Mouse (Mus musculus) heart, embryonic 11.5 days (tissue): Measurements from ENCODE around the gene Edem3. TPM values are rescaled to one million over a fixed set of nuclear protein-coding genes. Genes with fewer than 3 reads are reported as not detected.

Source experiments
- ATAC-seq: fragments of 200-750 bp; cut with Nextera tagmentation; replicated peaks from 2 replicates; pipeline ENCODE4 v1.8.0; 2017; ENCODE audit warnings: moderate library complexity; ENCODE audit not compliant: insufficient number of reproducible peaks, low FRiP score, low TSS enrichment
- H3K27ac ChIP-seq: fragments of 300-500 bp; sonication (generic); 2 replicates; pipeline ENCODE4 v1.5.1; 2014; ENCODE audit warnings: mild to moderate bottlenecking, low read depth, low read length
- H3K27me3 ChIP-seq: fragments of 300-500 bp; sonication (generic); 2 replicates; pipeline ENCODE4 v1.6.1; 2014; ENCODE audit warnings: mild to moderate bottlenecking, low read length, mixed read lengths; ENCODE audit not compliant: control insufficient read depth, insufficient read depth
- H3K36me3 ChIP-seq: fragments of 300-500 bp; sonication (generic); 2 replicates; pipeline ENCODE4 v1.6.1; 2014; ENCODE audit warnings: mild to moderate bottlenecking, low read length, moderate library complexity, mixed read lengths; ENCODE audit not compliant: control insufficient read depth, insufficient read depth
- H3K4me1 ChIP-seq: fragments of 300-500 bp; sonication (generic); 2 replicates; pipeline ENCODE4 v1.6.1; 2014; ENCODE audit warnings: low read length; ENCODE audit not compliant: control insufficient read depth, insufficient read depth
- H3K4me2 ChIP-seq: fragments of 300-500 bp; sonication (generic); 2 replicates; pipeline ENCODE4 v1.6.1; 2014; ENCODE audit warnings: mild to moderate bottlenecking, moderate library complexity
- H3K4me3 ChIP-seq: fragments of 300-500 bp; sonication (generic); 2 replicates; pipeline ENCODE4 v1.5.1; 2014; ENCODE audit warnings: low read depth, low read length
- H3K9ac ChIP-seq: fragments of 300-500 bp; sonication (generic); 2 replicates; pipeline ENCODE4 v1.6.1; 2014; ENCODE audit warnings: mild to moderate bottlenecking, low read depth, low read length, moderate library complexity
- H3K9me3 ChIP-seq: fragments of 300-500 bp; sonication (generic); replicated peaks from 2 replicates; pipeline ENCODE4 v1.6.1; 2016; ENCODE audit warnings: low read length; ENCODE audit not compliant: control insufficient read depth
- WGBS: fragments of 180-500 bp; shearing (Covaris S2); extraction: QIAGEN DNeasy Blood & Tissue Kit; methylation state at CpG from one replicate; pipeline ENCODE4 v1.1.7; 2014; ENCODE audit not compliant: insufficient replicate concordance; 5-methylcytosine and 5-hydroxymethylcytosine counted together
- polyA plus RNA-seq: library from polyadenylated mRNA; unstranded; fragments of >200 nt; fragmentation: Nextera tagmentation; extraction: Ambion mirVana; gene quantifications from 2 replicates; pipeline ENCODE4 v1.2.1, GENCODE M21; 2014

The Edem3 gene
- polyA plus RNA-seq, 1 experiment from 2014 or later: 18.3 TPM

- no peak overlapping the region for H3K27ac ChIP-seq
- H3K9me3 ChIP-seq: no peaks in the 10 kb centered on the region
- no peak overlapping the region for H3K4me3 ChIP-seq
- no peak overlapping the region for H3K9ac ChIP-seq
- H3K4me1 ChIP-seq: peaks cover 10% of the 10 kb centered on the region; the same call in 1 of the 2 replicates
- H3K36me3 ChIP-seq: no peaks in the 10 kb centered on the region
- no peak for ATAC-seq
- H3K4me2 ChIP-seq: no peak overlapping the region
- H3K27me3 ChIP-seq: no peaks in the 10 kb centered on the region
Observed at GRCm38 (mm10) chr1:151713622-151714021, 41.5 kb upstream of the Edem3 start.

- no peak for ATAC-seq
Observed at GRCm38 (mm10) chr1:151716024-151716710, 39.0 kb upstream of the Edem3 start.

GRCm38 (mm10) chr1:151717624-151718023 is 37.5 kb upstream of the Edem3 start:
- 91% methylated on average over 5 of the region's 5 CpGs for WGBS
- H3K36me3 ChIP-seq: no peaks in the 10 kb centered on the region
- ATAC-seq: no peak
- no peaks in the 10 kb centered on the region for H3K9me3 ChIP-seq
- no peaks in the 10 kb centered on the region for H3K27me3 ChIP-seq
- no peak overlapping the region for H3K4me3 ChIP-seq
- H3K4me2 ChIP-seq: no peak overlapping the region
- H3K4me1 ChIP-seq: no peaks in the 10 kb centered on the region
- no peak overlapping the region for H3K9ac ChIP-seq
- no peak overlapping the region for H3K27ac ChIP-seq

More at GRCm38 (mm10) chr1:151716024-151716710, 39.0 kb upstream of the Edem3 start:
- Histone ChIP-seq H3K9me3 (no peaks in the 10 kb centered on the region), H3K27ac (no peak overlapping the region), H3K4me3 (no peak overlapping the region), H3K4me2 (no peak overlapping the region), H3K27me3 (no peaks in the 10 kb centered on the region), H3K36me3 (no peaks in the 10 kb centered on the region), H3K4me1 (no peaks in the 10 kb centered on the region), H3K9ac (no peak overlapping the region)
- 71% methylated on average over 11 of the region's 11 CpGs for WGBS

- 70% methylated on average over 8 of the region's 8 CpGs for WGBS
Observed at GRCm38 (mm10) chr1:151718575-151718974, 36.6 kb upstream of the Edem3 start.

GRCm38 (mm10) chr1:151719911-151720310 is 35.3 kb upstream of the Edem3 start:
- Histone ChIP-seq H3K4me2 (no peak overlapping the region), H3K27me3 (no peaks in the 10 kb centered on the region), H3K4me1 (no peaks in the 10 kb centered on the region), H3K9ac (no peak overlapping the region), H3K27ac (no peak overlapping the region), H3K4me3 (no peak overlapping the region), H3K9me3 (no peaks in the 10 kb centered on the region), H3K36me3 (no peaks in the 10 kb centered on the region)
- 81% methylated on average over 5 of the region's 5 CpGs for WGBS
- ATAC-seq: no peak

More at GRCm38 (mm10) chr1:151718575-151718974, 36.6 kb upstream of the Edem3 start:
- H3K4me1 ChIP-seq: no peaks in the 10 kb centered on the region
- H3K4me3 ChIP-seq: no peak overlapping the region
- no peaks in the 10 kb centered on the region for H3K27me3 ChIP-seq
- no peak overlapping the region for H3K9ac ChIP-seq
- H3K4me2 ChIP-seq: no peak overlapping the region
- no peak for ATAC-seq
- no peaks in the 10 kb centered on the region for H3K9me3 ChIP-seq
- H3K36me3 ChIP-seq: no peaks in the 10 kb centered on the region
- no peak overlapping the region for H3K27ac ChIP-seq

- H3K4me2 ChIP-seq: no peak overlapping the region
- H3K27me3 ChIP-seq: no peaks in the 10 kb centered on the region
- H3K27ac ChIP-seq: no peak overlapping the region
- H3K4me3 ChIP-seq: no peak overlapping the region
- no peak overlapping the region for H3K9ac ChIP-seq
- H3K4me1 ChIP-seq: no peaks in the 10 kb centered on the region
- H3K36me3 ChIP-seq: no peaks in the 10 kb centered on the region
- WGBS: 91% methylated on average over 2 of the region's 2 CpGs
- ATAC-seq: no peak
- no peaks in the 10 kb centered on the region for H3K9me3 ChIP-seq
Observed at GRCm38 (mm10) chr1:151720566-151720965, 34.6 kb upstream of the Edem3 start.

- Histone ChIP-seq H3K4me1 (no peaks in the 10 kb centered on the region), H3K36me3 (no peaks in the 10 kb centered on the region), H3K4me3 (no peak overlapping the region), H3K9me3 (no peaks in the 10 kb centered on the region), H3K4me2 (no peak overlapping the region), H3K27ac (no peak overlapping the region), H3K9ac (no peak overlapping the region), H3K27me3 (no peaks in the 10 kb centered on the region)
- WGBS: 75% methylated on average over 10 of the region's 10 CpGs
- ATAC-seq: no peak
Observed at GRCm38 (mm10) chr1:151721357-151721983, 33.7 kb upstream of the Edem3 start.

GRCm38 (mm10) chr1:151723771-151724170 is 31.4 kb upstream of the Edem3 start:
- no peaks in the 10 kb centered on the region for H3K27me3 ChIP-seq
- no peaks in the 10 kb centered on the region for H3K9me3 ChIP-seq
- no peak overlapping the region for H3K4me2 ChIP-seq
- no peak for ATAC-seq
- H3K4me3 ChIP-seq: no peak overlapping the region
- H3K9ac ChIP-seq: no peak overlapping the region
- H3K36me3 ChIP-seq: no peaks in the 10 kb centered on the region
- 90% methylated on average over 4 of the region's 4 CpGs for WGBS
- H3K4me1 ChIP-seq: no peaks in the 10 kb centered on the region
- no peak overlapping the region for H3K27ac ChIP-seq

- no peak for ATAC-seq
- WGBS: 59% methylated on average over 2 of the region's 2 CpGs
Observed at GRCm38 (mm10) chr1:151725590-151725989, 29.6 kb upstream of the Edem3 start.

More at GRCm38 (mm10) chr1:151725590-151725989, 29.6 kb upstream of the Edem3 start:
- no peak overlapping the region for H3K4me2 ChIP-seq
- no peak overlapping the region for H3K9ac ChIP-seq
- no peaks in the 10 kb centered on the region for H3K9me3 ChIP-seq
- H3K4me3 ChIP-seq: no peak overlapping the region
- no peaks in the 10 kb centered on the region for H3K4me1 ChIP-seq
- H3K36me3 ChIP-seq: no peaks in the 10 kb centered on the region
- no peaks in the 10 kb centered on the region for H3K27me3 ChIP-seq
- no peak overlapping the region for H3K27ac ChIP-seq
